Mouse (Mus musculus) heart, postnatal 0 days (tissue): Measurements from ENCODE around the gene Tbc1d23. TPM values are rescaled to one million over a fixed set of nuclear protein-coding genes. Genes with fewer than 3 reads are reported as not detected.

Experiments
- ATAC-seq: fragments of 200-750 bp; cut with Nextera tagmentation; 2 replicates; pipeline ENCODE4 v1.8.0; 2017; ENCODE audit warnings: low read depth, moderate number of reproducible peaks, moderate library complexity; ENCODE audit not compliant: insufficient read depth
- DNase-seq: peaks from one replicate; pipeline ENCODE4 v3.0.0-alpha.2; 2016; ENCODE audit warnings: low spot score
- H3K27ac ChIP-seq: fragments of 300-500 bp; sonication (generic); 2 replicates; pipeline ENCODE4 v1.5.1; 2014; ENCODE audit warnings: low read depth, mild to moderate bottlenecking
- H3K27me3 ChIP-seq: fragments of 300-500 bp; sonication (generic); 2 replicates; pipeline ENCODE4 v1.6.1; 2014; ENCODE audit warnings: low read length, mixed read lengths; ENCODE audit not compliant: control insufficient read depth, insufficient read depth
- H3K36me3 ChIP-seq: fragments of 300-500 bp; sonication (generic); replicated peaks from 2 replicates; pipeline ENCODE4 v1.6.1; 2014; ENCODE audit warnings: low read length, mixed read lengths; ENCODE audit not compliant: control insufficient read depth, insufficient read depth
- H3K4me1 ChIP-seq: fragments of 300-500 bp; sonication (generic); 2 replicates; pipeline ENCODE4 v1.6.1; 2014; ENCODE audit warnings: antibody characterized with exemption; ENCODE audit not compliant: control insufficient read depth, insufficient read depth
- H3K4me2 ChIP-seq: fragments of 300-500 bp; sonication (generic); 2 replicates; pipeline ENCODE4 v1.6.1; 2014; ENCODE audit warnings: low read depth, mild to moderate bottlenecking, low read length, moderate library complexity
- H3K4me3 ChIP-seq: fragments of 300-500 bp; sonication (generic); 2 replicates; pipeline ENCODE4 v1.5.1; 2014; ENCODE audit warnings: low read depth, low read length
- H3K9ac ChIP-seq: fragments of 300-500 bp; sonication (generic); replicated peaks from 2 replicates; pipeline ENCODE4 v1.6.1; 2014; ENCODE audit warnings: low read depth, low read length, mixed read lengths
- H3K9me3 ChIP-seq: fragments of 300-500 bp; sonication (generic); replicated peaks from 2 replicates; pipeline ENCODE4 v1.6.1; 2016; ENCODE audit warnings: low read length; ENCODE audit not compliant: control insufficient read depth
- CTCF ChIP-seq: IDR thresholded peaks from 2 replicates; pipeline ENCODE4 v1.5.1; 2016; ENCODE audit warnings: antibody characterized with exemption, control low read depth, low read depth
- EP300 ChIP-seq: IDR thresholded peaks from 2 replicates; pipeline ENCODE4 v1.6.1; 2016; ENCODE audit warnings: antibody characterized with exemption, low read depth
- WGBS: fragments of 180-500 bp; shearing (Covaris S2); extraction: QIAGEN DNeasy Blood & Tissue Kit; methylation state at CpG from one replicate; pipeline ENCODE4 v1.1.7; 2014; 5-methylcytosine and 5-hydroxymethylcytosine counted together
- polyA plus RNA-seq: library from polyadenylated mRNA; unstranded; fragments of >200 nt; fragmentation: Nextera tagmentation; extraction: Ambion mirVana; gene quantifications from 2 replicates; pipeline ENCODE4 v1.2.1, GENCODE M21; 2015
- total RNA-seq: library from RNA; depleted of rRNA; stranded (reverse); fragments of >200 nt; gene quantifications from 2 replicates; pipeline ENCODE4 v1.2.3, GENCODE M21; 2014; ENCODE audit warnings: low replicate concordance

The Tbc1d23 gene
- total and polyA plus RNA-seq, 2 experiments from 2014 or later: 13.4 to 19.3 TPM

DNA sequence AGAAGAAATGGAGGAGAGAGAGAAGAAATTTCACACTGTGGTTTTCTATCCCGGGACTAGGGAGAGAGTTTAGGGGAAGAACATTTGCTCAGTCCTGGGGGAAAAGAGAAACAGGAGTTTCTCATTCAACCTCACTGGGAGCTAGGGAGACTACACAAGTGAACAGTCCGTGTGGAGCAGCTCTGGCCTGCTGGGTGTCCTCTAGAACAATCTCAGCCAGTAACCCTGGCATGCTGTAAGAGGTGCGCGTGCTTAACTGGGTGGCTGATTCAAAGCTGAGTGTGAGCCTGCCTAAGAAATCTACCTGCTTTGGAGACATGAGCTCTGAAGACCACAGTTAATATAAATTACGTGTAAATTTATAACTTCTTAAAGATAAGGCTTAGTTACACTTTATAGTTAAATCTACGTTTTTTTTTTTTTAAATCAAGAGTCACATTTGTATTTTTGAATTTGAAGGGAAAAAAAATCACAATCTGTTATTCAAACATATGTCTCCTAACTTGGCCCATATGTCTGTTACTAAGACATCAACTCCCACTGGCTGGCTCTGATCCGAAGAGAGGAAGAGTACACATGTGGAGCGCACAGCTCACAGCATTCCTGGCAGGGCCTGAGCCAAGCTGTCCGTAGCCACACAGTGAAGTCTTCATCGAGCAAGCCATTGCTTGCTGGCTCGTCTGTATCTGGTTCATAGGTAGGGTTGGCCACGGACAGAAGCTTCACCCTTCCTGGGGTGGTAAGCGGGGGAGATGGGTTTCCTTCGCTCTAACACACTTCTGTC is 36.9 kb upstream of the Tbc1d23 start:
- no peaks in the 10 kb centered on the region for H3K27me3 ChIP-seq
- no peak overlapping the region for H3K4me3 ChIP-seq
- H3K9ac ChIP-seq: no peak overlapping the region
- ATAC-seq (no peak), DNase-seq (no peak)
- WGBS: 78% methylated on average over 14 of the region's 14 CpGs
- H3K4me1 ChIP-seq: peaks cover 10% of the 10 kb centered on the region
- no peaks in the 10 kb centered on the region for H3K36me3 ChIP-seq
- TF ChIP-seq CTCF (no peak), EP300 (no peak)
- H3K9me3 ChIP-seq: no peaks in the 10 kb centered on the region
- H3K27ac ChIP-seq: peak overlapping the region; percentile 59
- no peak overlapping the region for H3K4me2 ChIP-seq

DNA sequence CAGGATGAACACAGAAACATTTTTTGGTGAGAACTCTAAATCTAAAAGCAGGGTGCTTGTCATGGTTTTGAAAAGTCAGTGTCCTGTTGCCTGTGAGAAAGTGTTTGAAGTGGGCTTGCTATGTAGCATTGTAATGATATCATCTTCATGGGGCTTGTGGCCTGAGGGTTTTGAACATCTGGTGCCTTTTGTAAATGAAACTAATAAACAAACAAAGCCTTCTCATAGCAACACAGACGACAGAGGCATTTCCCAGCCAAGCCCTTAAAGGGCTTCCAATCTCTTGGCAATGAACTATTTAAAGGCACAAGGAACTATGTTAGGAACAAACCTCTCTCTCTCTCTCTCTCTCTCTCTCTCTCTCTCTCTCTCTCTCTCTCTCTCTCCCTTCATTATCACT is 35.8 kb upstream of the Tbc1d23 start:
- no peaks in the 10 kb centered on the region for H3K27me3 ChIP-seq
- ATAC-seq: peak; percentile 80
- WGBS: 6% methylated on average over 1 of the region's 1 CpGs
- H3K4me3 ChIP-seq: no peak overlapping the region
- peaks cover 10% of the 10 kb centered on the region for H3K4me1 ChIP-seq
- H3K9me3 ChIP-seq: no peaks in the 10 kb centered on the region
- 0 out of 2 replicates have a peak overlapping the region, but pooled peaks have one; percentile 6 for H3K4me2 ChIP-seq
- H3K27ac ChIP-seq: peak overlapping the region; percentile 59
- H3K9ac ChIP-seq: no peak overlapping the region
- DNase-seq: peak; percentile 89
- TF ChIP-seq CTCF (no peak), EP300 (no peak)
- no peaks in the 10 kb centered on the region for H3K36me3 ChIP-seq

DNA sequence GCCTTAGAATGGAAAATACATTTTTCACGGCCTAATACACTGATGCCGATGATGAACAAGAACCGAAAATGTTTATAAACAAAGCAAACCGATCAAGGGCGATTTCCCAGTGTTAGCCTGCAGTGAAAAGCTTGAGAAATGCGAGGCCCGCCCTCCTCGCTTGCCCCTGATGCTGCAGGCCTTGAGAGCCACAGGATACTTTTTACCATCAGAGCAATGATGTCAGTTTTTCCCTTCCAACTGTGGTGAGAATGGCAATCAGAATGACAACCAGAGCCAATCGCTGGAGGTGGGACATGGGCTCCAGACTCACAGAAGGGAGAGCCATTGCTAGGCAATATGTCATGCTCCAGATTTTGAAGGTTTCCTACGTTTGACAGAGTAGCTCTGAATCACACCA is 28.8 kb upstream of the Tbc1d23 start:
- H3K9ac ChIP-seq: no peak overlapping the region
- ATAC-seq (no peak), DNase-seq (no peak)
- H3K4me2 ChIP-seq: no peak overlapping the region
- no peaks in the 10 kb centered on the region for H3K4me1 ChIP-seq
- no peaks in the 10 kb centered on the region for H3K36me3 ChIP-seq
- 87% methylated on average over 10 of the region's 10 CpGs for WGBS
- H3K27ac ChIP-seq: no peak overlapping the region
- TF ChIP-seq EP300 (no peak), CTCF (no peak)
- no peak overlapping the region for H3K4me3 ChIP-seq
- H3K27me3 ChIP-seq: no peaks in the 10 kb centered on the region
- H3K9me3 ChIP-seq: no peaks in the 10 kb centered on the region

DNA sequence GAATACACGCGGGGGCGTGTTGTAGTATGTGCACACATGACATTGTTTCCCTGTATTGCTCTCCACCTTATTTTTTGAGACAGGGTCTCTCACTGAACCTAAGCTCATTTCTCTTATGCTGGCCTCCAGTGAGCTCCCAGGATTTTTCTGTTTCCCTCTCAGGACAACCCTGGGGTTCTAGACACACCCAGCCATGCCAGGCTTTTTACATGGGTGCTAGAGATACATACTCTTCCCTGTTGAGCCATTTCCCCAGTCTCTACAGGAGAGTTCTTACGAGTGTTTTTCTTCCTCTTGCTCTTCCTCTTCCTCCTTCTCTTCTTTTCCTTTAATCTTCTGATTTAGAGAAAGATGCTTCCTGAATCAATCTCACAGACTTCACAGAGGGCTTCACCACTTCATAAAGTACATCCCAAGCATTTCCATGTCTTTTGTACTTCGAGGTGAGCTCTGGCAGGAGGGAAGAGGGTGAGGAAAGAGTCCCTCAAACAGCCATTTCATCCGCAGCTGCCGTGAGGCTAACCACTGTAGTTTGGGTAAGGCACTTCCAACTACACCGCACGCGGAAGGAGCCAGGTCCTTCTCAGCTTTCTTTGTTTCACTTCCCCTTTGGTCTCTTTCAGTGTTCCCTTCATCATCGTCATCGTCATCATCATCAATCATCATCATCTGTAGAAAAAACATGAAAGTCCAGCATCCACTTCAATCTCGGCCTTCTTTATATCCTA is 28.2 kb upstream of the Tbc1d23 start:
- no peak overlapping the region for H3K9ac ChIP-seq
- TF ChIP-seq EP300: no peak
- TF ChIP-seq CTCF: no peak
- 78% methylated on average over 13 of the region's 13 CpGs for WGBS
- H3K4me2 ChIP-seq: no peak overlapping the region
- no peak for DNase-seq
- H3K27me3 ChIP-seq: no peaks in the 10 kb centered on the region
- H3K4me1 ChIP-seq: no peaks in the 10 kb centered on the region
- ATAC-seq: no peak
- no peak overlapping the region for H3K4me3 ChIP-seq
- H3K9me3 ChIP-seq: no peaks in the 10 kb centered on the region
- no peak overlapping the region for H3K27ac ChIP-seq
- H3K36me3 ChIP-seq: no peaks in the 10 kb centered on the region

DNA sequence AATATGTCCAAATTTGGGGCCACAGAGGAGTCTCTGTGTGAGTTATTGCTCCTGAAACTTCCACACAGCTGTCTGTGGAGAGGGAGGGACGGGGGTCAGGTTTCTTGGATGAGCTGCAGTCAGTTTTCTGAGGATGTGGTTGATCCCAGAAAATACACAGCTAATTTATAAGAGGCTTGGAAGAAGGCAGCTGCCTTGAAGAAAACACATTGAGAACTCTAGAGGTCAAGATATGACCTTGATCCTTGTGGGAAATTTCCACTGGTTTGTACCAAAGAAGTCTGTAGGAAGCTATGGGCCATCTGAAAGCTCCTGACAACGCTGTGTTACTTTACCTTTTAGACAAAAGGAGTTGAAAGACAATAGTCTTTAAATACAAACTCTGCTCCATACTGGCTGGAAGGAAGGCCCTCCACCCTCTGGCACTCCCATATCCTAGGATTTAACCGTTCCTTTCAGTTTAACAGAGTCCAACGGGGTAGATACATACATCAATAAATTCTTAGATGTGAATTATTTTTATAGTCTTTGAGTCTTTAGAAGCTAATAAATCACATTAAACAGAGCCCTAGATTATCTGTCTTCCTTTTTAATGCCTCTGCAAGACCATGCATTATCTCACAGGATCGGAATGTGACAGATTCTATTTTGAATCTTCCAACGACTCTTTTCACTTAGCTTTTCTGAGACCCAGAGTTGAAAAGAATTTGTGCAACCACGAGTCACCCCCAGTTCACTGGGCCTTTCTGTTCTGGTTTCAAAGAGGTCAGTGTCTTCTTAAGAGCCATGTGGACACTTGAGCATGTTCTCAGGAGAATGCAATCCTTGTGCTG is 20.5 kb upstream of the Tbc1d23 start:
- TF ChIP-seq CTCF: no peak
- TF ChIP-seq EP300: no peak
- H3K4me3 ChIP-seq: no peak overlapping the region
- no peak for DNase-seq

More for the DNA sequence above, 20.5 kb upstream of the Tbc1d23 start:
- Histone ChIP-seq H3K4me1 (peaks cover 11% of the 10 kb centered on the region; the same call in 1 of the 2 replicates), H3K27me3 (no peaks in the 10 kb centered on the region), H3K9me3 (no peaks in the 10 kb centered on the region), H3K36me3 (no peaks in the 10 kb centered on the region), H3K9ac (no peak overlapping the region), H3K27ac (peak overlapping the region; percentile 48), H3K4me2 (no peak overlapping the region)
- 27% methylated on average over 7 of the region's 7 CpGs for WGBS
- ATAC-seq: no peak
